8 mouse cellular contexts compared by ENCODE assay signal in the genomic region with DNA sequence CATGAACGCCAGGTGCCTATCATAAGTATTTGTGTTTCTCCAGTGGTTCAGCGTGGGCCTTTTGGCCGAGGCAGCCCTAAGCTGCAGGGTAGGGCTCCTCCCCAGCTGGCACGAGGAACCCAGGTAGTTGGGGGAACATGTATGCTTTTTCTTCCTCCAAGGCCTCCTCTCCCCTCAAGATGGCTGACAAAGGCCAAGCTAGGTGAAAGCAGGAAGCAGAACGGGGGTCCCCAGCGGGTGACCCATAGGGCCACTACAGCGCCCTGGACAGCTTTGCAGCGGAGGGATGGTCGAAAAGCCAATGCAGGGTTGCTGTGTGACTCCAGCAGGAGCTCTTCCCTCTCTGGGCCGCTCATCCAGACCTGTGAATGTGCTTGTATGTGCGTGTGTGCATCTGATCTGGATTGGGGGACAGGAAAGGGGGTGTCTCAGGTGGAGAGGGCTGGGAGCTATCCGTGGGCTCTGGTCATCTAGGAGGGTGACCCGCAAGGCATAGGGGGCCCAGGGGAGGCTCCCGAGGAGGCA. TPM values are rescaled to one million over a fixed set of nuclear protein-coding genes. Genes with fewer than 3 reads are reported as not detected.
A peak's percentile ranks its signal among the peaks of the same experiment; 100 is the strongest.
DNase-seq lines count a peak whose midpoint lies in the region; ATAC-seq lines count a peak whose summit lies in the region.

No protein-coding gene starts in this region.

- H3K9me3 ChIP-seq in forebrain, embryonic 13.5 days (replicated peaks), result no peaks in the 10 kb centered on the region
- no peaks in the 10 kb centered on the region for H3K9me3 ChIP-seq in liver, embryonic 13.5 days (replicated peaks)

- DNase-seq in embryo, embryonic 10 days (ENCODE audit: low spot score), result peak; percentile 43
- no peak for DNase-seq in embryo, embryonic 9.5 days (ENCODE audit: extremely low spot score)
- peak; percentile 49 for DNase-seq in 416B (ENCODE audit: low read depth)
- DNase-seq in liver, embryonic 13.5 days, result no peak
- DNase-seq in adrenal gland, adult (ENCODE audit: inconsistent age in 2 of 2, low spot score in 1 of 2), result no peak
- no peak for DNase-seq in right cerebral cortex, postnatal 36 days (ENCODE audit: low spot score in 2 of 2)

- no peak for ATAC-seq in forebrain, embryonic 13.5 days
- ATAC-seq in liver, embryonic 13.5 days (ENCODE audit: low read depth), result peak; percentile 37
- no peak for ATAC-seq in inflammation-experienced regulatory T-cells, adult 6 months

- H3K36me3 ChIP-seq in forebrain, embryonic 13.5 days (ENCODE audit: poor library complexity, severe bottlenecking), result no peaks in the 10 kb centered on the region
- no peaks in the 10 kb centered on the region for H3K36me3 ChIP-seq in liver, embryonic 13.5 days

- no peak overlapping the region for H3K27ac ChIP-seq in forebrain, embryonic 13.5 days
- no peak overlapping the region for H3K27ac ChIP-seq in liver, embryonic 13.5 days

- H3K4me3 ChIP-seq in forebrain, embryonic 13.5 days, result peak overlapping the region; percentile 80
- H3K4me3 ChIP-seq in liver, embryonic 13.5 days (replicated peaks), result peak overlapping the region; percentile 72

- peak overlapping the region; percentile 96 for H3K4me2 ChIP-seq in forebrain, embryonic 13.5 days
- H3K4me2 ChIP-seq in liver, embryonic 13.5 days, result peak overlapping the region; percentile 92

- WGBS in forebrain, embryonic 13.5 days, result 14% methylated on average over 14 of the region's 14 CpGs
- whole genome bisulfite sequencing in liver, embryonic 13.5 days (ENCODE audit: insufficient replicate concordance), result 24% methylated on average over 14 of the region's 14 CpGs

- H3K4me1 ChIP-seq in forebrain, embryonic 13.5 days, result peaks cover 17% of the 10 kb centered on the region
- peaks cover 29% of the 10 kb centered on the region for H3K4me1 ChIP-seq in liver, embryonic 13.5 days (replicated peaks)

- H3K27me3 ChIP-seq in forebrain, embryonic 13.5 days, result peaks cover 9% of the 10 kb centered on the region; the same call in 1 of the 2 replicates
- H3K27me3 ChIP-seq in liver, embryonic 13.5 days, result peaks cover 34% of the 10 kb centered on the region

- H3K9ac ChIP-seq in forebrain, embryonic 13.5 days, result peak overlapping the region; percentile 86
- peak overlapping the region; percentile 73 for H3K9ac ChIP-seq in liver, embryonic 13.5 days

RNA-seq across cellular contexts. Expression of gene Dnmt3b, which starts 0.4 kb away (rescaled TPM):
- polyA plus RNA-seq in forebrain, embryonic 13.5 days (2015; fragmentation: Nextera tagmentation; extraction: Ambion mirVana), result 4.1 and 4.8 TPM in 2 replicates
- polyA plus RNA-seq in liver, embryonic 13.5 days (2015; fragmentation: Nextera tagmentation; extraction: Ambion mirVana), result 8.2 and 8.6 TPM in 2 replicates
- 1 to 10 TPM; 1.5 to 4.8 (median 3.7) TPM for polyA plus RNA-seq in inflammation-experienced regulatory T-cells, adult 6 months (2017; shearing (Covaris generic))

RNA-seq across cellular contexts. Expression of gene Commd7, which starts 16.3 kb away (rescaled TPM):
- 80.2 and 81.1 TPM in 2 replicates for polyA plus RNA-seq in forebrain, embryonic 13.5 days (2015; fragmentation: Nextera tagmentation; extraction: Ambion mirVana)
- polyA plus RNA-seq in liver, embryonic 13.5 days (2015; fragmentation: Nextera tagmentation; extraction: Ambion mirVana), result 39.8 and 39.9 TPM in 2 replicates
- 100 to 1,000 TPM; 102 to 138 (median 121) TPM for polyA plus RNA-seq in inflammation-experienced regulatory T-cells, adult 6 months (2017; shearing (Covaris generic))

RNA-seq across cellular contexts. Expression of gene Dnmt3c, which starts 47.6 kb away (rescaled TPM):
- 0.09 TPM in 1 of 2 replicates, not detected in the other for polyA plus RNA-seq in forebrain, embryonic 13.5 days (2015; fragmentation: Nextera tagmentation; extraction: Ambion mirVana)
- polyA plus RNA-seq in liver, embryonic 13.5 days (2015; fragmentation: Nextera tagmentation; extraction: Ambion mirVana), result 0.38 and 0.49 TPM in 2 replicates
- polyA plus RNA-seq in inflammation-experienced regulatory T-cells, adult 6 months (2017; shearing (Covaris generic)), result not detected

Comparison
In these comparisons a context has a peak if more than half of its experiments do, and no peak if none do; other contexts are left out.
1. DNase-seq: peak in embryo, embryonic 10 days (single experiment) and 416B (single experiment); none in embryo, embryonic 9.5 days (single experiment), liver, embryonic 13.5 days (single experiment), adrenal gland, adult (0 of 2) and right cerebral cortex, postnatal 36 days (0 of 2).